Mouse (Mus musculus) c-Kit-positive CD71-positive TER-119-positive erythroid progenitor cells, embryonic 14.5 days (primary cell): ENCODE measurements around the gene Cpm.

Experiments used
- DNase-seq: peaks from one replicate; pipeline ENCODE4 v3.0.0-alpha.2; 2013; ENCODE audit warnings: low spot score

Cpm gene

DNA sequence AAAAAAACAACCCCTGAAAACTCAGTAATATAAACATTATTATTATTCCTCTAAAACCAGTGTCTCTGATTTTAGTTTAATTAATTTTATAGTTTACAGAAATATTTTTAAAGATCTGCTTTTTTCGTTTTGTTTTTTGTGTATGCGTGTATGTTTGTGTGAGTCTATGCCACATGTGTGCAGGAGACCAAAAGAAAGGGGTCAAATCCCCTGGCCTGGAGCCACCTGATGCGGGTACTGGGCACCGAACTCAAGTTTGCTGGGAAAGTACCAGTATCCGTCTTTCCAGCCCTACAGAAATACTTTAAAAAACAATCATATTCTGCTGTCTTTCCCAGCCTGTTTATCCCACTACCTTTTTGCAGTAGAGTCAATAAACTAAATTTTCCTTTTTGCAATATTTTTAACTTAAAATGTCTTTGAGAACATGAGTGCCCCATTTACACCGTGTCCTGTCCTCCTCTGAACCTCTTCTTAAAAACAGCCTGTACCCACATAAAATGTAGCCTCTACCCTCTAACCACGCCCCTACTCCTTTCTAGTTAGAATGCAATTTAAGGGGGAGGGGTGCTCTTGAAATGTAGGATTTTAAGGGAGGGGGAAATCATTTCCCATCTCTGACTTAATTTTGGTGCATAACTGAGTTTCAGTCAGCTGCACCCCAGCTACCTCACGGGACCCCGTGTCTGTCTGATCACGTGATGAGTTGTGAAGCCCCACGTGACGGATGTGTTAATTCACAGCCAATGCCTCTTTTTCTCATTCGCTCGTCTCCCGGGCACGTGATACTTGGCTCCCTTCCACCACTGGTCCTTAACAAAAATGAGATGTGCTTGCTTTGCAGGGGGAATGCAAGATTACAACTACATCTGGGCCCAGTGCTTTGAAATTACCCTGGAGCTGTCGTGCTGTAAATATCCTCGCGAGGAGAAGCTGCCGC, 46.1 kb downstream of the Cpm start:
- no peak for DNase-seq

DNA sequence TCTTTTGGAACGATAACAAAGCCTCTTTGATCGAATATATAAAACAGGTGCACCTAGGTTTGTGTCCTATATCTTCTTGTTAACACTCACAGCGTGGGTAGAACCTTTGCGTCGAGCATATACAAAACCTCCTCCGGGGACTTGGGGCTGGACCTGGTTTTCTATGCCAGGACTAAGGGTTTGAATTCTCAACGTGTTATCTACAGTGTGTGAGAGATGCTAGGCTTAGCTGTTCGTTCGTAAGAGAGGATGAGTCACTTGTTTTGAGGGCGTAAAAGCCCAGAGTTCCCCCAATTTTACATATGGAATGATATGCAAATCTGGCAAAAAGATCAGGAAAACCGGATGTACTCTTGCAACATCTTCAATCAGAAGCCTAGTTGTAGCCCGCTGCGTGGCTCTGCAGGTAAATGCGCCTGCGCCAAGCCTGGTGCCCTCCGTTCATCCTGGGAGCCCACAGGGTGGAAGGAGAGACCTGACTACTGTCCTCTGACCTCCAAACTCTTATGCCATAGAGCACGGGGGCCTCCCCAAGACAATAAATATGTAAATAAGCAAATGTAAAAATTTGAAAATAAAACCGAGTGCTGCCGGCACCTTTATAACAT, 46.8 kb downstream of the Cpm start:
- DNase-seq = no peak

DNA sequence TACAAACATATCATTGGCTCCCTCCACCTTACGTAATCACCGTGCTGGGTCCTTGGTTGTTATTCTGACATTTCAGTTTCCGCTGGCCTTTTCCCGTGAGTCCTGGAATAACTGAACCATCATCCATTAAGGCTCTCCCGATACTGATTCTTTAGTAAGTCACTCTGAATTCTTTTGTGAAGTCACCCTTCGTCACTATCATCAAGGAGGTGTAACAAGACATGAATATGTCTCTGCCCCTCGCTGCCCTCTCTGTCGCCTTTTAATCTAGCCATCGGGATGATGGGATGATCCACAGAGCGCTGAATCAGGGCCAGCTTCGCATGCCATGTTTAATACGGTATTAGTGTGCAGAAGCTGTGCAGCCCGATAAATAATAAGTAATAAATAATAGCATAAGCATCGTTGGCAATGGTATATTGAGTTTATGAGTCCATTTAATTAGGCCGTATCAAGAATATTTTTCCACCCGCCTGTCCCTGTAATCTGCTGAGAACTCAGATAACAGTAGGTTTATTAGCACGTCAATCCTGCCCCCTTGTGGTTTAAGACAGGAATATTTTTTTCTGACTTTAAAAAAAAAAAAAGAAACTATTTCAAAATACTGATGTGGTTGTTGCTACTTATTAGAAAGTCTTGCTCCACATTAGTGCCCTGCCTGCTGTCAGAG, 47.5 kb downstream of the Cpm start:
- peak; percentile 54 for DNase-seq

DNA sequence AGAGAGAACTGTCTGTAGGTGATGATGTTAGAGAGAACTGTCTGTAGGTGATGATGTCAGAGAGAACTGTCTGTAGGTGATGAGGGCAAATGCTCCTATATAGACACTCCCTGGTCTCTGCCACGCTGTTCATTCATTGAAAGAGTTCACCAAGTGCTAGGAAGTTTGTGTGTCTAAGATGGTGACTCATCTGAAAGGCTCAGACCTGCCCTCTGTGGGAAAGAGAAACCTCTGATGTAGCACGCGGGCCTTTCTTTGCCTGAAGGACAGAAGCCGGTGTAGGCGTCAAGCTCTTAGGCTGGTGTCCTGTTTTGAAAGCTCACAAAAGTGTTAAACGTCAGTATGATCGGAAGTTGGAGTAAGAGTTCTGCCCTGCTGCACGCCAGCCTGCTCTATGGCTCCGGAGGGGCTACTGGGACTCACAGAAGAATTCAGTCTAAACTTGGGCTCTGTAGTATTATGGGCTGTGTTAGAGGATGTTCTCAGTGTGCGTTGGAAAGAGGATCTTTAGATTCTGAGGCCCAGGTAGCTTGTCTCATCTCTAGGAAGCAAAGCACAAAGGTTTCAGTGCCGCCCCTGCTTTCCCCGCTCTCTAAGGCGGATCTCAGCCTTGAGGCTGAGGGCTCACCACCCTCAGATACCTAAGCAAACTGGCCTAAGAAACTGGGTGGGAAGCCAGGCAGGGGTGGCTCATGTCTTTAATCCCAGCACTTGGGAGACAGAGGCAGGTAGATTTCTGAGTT, 48.4 kb downstream of the Cpm start:
- DNase-seq = no peak

DNA sequence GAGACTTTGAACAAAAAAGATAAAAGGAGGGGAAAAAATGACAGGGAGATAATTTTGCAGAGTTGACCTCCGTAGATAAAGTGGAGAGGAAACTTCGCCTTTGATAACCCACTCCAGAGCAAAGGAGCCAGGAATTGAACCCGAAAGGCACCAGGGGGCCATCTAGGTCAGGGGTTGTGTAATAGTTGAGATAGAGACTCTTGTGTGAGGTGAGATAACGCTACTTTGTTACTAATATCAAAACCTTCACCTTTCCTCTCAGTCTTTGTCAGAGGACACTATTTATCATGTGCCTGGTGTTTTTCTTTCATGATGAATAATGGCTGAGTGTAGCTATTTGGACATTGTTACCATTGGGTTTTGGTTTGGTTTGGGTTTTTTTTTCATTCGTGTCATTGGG, 49.1 kb downstream of the Cpm start:
- peak; percentile 25 for DNase-seq

DNA sequence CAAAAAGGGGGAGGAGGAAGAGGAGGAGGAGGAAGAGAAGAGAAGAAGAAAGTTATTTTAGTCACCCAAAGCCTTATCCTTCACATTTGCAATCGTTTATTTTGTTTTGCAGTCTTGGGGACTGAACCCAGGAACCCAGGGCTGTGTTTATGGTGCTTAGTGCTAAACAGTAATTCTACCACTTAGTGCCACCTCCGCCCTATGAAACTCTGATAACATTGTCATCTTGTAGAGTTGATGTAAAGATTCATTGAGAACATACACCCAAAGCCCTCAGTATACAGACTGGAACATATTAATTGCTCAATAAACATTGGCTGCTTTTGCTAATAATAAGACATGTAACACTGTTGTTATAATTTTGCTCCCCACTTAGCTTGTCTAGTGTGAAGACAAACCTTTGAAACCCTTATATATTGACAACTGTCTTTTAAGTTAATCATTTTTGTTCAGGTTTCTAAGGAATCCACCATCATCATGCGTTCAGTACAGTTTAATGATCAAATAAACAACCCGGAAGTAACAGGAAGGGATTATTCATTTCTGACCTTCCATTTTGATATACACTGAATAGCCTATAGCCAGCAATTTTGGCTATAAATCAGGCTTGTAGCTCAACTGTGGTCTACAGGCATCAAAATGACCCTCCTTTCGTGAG, 49.9 kb downstream of the Cpm start:
- no peak for DNase-seq

DNA sequence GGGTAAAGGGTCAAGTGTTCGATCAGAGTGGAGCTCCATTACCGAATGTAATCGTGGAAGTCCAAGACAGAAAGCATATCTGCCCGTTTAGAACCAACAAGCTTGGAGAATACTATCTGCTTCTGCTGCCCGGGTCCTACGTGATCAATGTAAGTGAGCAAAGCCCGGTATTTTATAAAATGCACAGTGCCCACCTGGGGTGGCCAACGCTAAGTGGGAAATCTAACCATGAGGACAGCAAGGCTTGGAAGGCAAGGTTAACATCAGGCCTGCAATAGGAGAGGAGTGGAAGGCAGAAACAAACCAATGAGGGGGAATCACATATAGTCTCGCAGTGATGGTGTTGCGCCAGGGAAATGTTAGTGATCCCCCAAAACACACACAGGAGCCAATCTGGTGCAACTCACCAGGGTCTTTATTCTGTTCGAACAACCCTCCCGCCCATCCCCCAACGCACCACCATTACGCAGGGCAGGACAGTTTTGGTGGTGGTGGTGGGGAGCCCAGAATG, 50.7 kb downstream of the Cpm start:
- no peak for DNase-seq

DNA sequence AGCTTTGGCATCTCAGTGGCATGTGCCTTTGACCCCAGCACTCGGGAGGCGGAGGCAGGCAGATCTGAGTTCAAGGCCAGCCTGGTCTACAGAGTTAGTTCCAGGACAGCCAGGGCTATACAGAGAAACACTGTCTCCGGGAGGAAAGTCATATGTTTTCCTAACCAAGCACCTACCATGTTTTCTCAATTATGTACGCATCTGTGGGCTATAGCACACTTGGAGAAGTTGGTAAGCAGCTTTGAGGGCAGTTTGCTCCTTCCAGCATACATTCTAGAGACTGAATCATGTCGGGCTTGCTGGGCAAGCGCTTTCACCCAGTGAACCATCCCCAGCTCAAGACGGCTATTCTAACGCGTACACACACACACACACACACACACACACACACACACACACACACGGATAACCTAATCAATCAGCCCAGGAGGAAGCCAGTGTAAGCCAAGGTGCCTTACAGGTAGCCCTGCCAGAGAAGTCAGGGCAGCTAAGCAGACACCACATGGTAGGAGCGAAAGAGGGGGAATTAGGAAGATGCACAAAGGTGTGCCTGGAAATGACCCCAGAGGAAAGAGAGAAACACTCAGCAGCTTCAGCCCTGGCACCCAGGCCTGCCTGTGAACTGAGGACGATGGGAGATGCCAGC, 51.7 kb downstream of the Cpm start:
- no peak for DNase-seq

DNA sequence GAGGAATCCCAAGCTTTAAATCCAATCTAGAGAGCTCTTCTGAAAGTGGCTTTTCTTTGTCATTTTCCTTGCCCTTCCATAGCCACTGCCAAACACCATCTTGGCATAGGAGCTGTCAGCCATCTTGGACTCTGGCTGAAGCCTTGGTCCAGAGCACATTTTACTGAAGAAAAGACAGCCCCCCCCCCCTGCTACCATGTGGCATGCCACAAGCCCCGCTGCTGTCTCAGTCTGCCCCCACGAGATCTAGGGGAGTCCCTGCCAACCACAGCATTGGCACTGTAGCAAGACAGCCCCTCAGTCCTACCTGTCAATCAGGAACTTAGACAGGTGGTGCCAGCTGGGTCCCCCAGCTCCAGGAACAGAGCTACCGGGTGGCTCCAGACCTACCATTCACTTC, 52.2 kb downstream of the Cpm start:
- no peak for DNase-seq

DNA sequence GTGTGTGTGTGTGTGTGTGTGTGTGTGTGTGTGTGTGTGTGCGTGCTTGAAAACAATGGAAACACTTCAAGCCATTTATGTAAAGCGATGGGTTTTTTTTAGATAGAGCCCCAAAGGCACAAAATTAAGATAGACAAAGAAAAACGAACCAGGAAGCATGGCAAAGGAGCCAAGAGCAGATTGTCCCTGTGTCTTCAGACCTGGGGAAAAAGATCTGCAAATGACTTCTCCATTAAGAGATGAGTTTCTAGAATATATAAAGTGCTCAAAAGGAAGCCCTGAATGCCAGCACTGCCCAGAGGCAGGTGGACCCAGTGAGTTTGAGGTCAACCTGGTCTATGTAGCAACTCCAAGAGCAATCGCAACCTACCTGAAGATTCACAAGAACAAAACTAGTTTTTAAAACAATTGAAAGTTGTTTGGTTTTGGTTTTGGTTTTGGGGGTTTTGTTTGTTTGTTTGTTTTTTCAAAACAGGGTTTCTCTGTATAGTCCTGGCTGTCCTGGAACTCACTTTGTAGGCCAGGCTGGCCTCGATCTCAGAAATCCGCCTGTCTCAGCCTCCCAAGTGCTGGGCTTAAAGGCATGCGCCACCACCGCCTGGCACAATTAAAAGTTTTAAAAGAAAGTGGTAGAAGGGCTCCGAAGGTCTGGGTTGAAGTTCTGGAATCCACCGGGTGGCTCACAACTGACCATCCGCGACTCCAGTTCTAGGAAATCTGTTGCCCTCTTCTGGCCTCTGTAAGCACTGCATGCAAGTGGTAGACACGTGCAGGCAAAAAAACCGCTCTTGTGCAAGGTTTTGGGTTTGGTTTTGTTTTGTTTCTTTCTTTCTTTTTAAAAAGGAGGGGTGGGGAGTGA, 52.9 kb downstream of the Cpm start:
- DNase-seq = no peak

DNA sequence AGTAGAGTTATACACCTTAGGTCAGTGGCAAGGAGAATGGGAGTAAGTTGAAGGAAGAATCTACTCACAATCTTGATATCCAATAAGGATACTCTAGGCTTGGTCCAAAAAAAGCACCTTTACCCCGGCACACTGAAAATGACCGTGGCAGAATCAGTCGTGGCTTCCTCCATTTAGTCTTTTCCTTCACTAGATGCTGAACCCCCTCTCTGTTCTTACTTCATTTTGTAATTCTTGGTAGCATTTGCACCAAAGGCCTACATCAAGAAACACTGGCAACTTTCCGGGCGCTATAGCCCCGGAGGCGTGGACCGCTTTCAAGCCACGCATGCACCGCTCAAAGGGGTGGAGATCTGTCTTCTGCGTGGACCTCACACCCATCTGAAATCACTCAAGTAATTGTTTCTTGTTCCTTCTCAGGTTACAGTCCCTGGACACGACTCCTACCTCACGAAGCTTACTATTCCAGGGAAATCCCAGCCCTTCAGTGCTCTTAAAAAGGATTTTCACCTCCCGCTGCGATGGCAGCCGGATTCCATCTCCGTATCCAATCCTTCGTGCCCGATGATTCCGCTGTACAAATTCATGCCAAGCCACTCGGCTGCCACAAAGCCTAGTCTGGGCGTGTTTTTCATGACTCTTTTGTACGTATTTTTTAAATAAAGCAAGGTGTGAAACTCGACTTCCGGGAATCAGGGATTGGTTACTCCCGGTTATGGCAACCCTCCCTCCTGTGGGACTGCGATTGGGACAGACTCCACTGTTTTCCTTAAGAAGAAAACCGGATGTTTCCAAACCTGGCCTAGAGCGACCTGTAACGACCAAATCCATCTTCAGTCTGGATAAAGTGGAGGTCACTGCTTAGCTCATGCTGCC, 53.8 kb downstream of the Cpm start:
- DNase-seq = no peak

DNA sequence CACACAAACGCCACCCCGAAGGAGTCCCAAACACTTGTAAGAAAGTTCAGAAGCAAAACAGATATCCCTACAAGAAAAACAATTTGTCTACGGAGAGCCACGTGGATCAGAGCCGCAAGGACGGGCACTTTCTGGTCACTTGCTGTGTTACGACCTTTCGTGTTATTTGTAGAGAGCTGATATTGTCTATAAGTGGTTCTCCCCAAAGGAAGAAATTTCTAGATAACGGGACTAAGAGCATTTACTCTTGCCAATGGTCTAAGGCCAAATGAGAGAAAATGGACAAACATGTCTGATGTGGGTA, 54.4 kb downstream of the Cpm start:
- no peak for DNase-seq

DNA sequence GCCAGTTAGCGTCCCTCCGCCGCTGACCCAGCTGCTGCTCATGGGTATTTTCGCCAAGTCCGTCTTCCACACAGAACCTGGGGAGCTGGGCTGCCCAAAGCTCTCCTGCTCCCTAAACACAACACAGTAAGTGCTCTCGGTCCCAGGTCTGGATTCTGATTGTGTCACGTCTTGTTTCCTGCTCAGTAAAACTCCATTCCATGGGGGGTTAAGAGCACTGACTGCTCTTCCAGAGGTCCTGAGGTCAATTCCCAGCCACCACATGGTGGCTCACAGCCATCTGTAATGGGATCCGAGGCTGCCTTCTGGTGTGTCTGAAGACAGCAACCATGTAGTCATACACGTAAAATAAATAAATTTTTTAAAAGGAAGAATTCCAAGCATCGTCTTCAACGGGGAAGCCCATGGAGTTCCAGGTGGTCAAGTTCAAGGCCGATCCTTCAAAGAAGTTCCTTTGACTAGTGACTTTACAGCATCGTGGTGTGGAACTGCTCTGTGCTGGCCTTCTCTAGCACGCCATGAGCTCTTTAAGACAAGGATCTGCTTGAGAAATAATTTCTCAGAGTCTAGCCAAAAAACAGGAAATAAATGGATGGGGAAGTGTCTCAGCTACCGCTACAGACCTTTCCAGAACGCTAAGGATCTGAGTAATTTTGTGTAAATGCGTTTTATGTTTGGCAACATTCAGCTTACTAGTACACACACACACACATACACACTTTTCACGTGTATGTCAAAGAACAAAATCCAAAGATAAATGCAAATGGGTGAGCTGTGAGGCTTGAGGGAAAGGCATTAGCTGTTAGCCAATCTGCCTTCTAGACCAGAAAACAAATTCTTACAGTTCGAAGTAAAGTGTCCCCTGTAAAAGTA, 55.2 kb downstream of the Cpm start:
- no peak for DNase-seq

DNA sequence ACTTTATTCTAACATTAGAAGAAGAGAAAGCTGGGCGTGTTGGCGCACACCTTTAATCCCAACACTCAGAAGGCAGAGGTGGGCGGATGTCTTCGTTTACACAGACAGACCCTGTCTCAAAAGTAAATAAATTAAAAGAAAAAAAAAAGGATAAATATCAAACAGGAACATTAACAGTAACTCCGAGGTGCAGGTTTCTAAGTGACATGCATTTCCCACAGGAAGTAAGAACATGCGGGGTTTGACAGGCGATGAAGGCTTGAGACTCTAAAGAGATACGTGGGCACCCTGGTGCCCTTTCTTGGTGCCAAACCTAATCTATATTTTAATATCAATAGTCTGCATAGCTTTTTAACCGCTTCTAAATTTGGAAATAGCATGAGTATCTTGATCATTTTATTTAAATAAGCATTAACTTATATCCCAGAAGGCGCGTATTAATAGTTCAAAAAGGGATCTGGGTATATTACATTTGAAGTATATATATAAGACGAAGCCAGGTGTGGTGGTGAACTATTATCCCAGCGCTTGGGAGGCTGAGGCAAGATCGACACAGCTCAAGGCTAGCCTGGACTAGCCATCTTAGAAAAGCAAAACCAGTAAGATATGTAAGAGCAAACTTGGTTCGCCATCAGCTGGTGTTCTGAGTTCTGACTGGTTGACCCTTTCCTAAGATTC, 56.0 kb downstream of the Cpm start:
- no peak for DNase-seq

DNA sequence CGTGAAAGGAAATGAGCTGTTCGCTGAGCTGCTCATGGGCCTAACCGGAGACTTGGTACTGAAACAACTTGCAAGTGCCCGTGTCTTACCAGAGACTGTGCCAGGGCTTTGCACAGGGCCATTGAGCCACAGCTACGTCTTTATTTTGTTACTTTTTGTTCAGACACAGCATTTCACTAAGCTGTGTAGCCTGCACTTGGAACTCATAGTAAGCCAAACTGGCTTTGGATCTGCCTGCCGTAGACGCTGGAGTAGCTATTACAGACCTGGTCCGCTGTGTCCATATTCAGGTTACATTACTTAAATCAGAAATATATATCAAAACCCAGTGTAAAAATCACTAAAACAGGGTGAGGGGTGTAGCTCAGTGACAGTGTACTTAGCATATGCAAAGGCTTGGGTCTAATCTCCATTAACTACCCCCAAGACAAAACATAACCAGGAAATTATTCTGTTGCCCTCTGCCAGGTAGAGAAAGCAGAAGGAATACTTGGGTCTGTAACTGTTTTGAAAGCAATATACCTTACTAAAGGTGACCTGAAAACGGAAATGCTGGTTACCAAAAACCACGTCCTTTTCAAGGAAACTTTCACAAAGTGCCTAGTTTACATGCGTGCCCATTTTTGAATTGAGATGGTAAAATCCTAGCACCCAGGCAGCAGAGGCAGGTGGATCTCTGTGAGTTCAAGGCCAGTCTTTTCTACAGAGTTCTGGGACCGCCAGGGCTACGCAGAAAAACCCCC, 56.7 kb downstream of the Cpm start:
- no peak for DNase-seq

DNA sequence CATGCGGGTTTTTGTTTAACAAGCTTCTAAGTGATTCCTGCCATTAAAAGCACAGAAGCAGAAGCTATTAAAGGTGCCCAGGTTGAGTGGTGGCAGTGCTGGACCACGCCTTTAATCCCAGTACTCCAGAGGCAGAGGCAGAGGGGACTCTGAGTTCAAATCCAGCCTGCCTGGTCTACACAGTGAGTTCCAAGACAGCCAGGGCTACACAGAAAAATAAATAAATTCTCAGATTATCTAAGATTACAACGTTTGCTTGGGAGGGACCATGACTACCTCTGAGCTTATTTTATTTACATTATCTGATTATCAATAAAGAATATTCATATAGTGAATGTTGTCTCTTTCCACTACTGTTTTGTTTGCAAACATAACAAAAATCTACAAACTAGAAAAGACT, 57.7 kb downstream of the Cpm start:
- no peak for DNase-seq

DNA sequence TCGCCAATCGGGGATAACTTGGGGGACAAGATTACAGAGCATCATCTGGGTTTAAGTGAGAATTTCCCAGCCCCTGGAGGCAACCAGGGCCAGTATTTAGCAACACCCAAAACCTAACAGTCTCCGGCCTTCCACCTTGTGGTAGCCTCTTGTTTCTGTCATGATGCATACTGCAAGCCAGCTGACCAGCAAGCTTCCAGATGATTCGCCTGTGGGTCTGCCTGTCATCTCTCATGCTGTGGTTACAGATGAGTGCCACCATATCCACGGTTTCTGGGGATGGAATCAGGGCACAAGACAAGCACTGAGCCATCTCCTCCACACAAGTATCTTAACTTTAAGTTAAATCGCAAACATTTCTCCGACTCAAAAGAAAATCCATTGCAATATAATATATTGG, 58.3 kb downstream of the Cpm start:
- no peak for DNase-seq
